Mouse (Mus musculus): ENCODE data around the gene Acvr1b. TPM values are rescaled to one million over a fixed set of nuclear protein-coding genes. Genes with fewer than 3 reads are reported as not detected.

Gene Acvr1b
- total RNA-seq, 2 experiments from 2014 or later, result 18.5 to 19.9 TPM

DNA sequence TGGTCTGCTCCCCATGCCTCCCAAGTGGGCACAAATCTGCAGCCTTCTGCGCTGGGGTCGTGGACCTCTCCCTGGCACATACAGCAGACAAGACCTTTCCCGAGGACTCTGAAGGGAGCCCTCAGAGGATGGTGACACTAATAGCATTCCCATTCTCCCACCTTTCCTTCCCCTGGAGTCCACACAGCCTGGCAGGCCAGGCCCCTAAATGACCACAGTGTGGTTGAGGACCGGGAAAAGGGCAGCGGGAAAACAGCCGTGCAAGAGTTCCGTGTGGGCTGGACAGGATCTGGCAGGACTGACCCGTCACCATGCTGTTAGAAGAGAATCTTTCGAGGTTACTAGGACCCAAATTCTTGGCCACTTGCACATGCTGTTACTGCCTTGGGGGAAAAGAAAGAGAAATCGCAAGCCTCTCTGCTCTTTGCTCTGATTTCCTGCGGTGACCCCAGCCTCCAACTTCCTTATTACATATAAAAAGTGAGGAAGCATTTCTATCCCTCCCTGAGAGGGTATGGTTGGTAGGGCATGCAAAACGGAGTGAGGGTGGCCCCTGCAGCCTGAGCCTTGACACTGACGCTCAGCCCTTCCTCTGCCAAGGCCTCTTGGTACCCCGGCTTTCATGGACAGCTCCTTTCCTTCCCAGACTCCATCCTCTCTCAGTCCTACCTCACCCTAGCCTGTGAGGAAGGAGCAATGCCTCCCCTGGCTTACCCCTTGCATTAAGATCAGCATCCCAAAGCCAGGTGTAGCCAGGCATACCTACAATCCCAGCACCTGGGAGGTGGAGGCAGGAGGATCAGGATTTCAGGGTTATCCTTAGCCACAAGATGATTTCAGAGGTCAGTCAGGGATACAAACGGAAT, 27.5 kb upstream of the Acvr1b start:
- no peak for DNase-seq (ENCODE audit: low spot score in 2 of 2)

DNA sequence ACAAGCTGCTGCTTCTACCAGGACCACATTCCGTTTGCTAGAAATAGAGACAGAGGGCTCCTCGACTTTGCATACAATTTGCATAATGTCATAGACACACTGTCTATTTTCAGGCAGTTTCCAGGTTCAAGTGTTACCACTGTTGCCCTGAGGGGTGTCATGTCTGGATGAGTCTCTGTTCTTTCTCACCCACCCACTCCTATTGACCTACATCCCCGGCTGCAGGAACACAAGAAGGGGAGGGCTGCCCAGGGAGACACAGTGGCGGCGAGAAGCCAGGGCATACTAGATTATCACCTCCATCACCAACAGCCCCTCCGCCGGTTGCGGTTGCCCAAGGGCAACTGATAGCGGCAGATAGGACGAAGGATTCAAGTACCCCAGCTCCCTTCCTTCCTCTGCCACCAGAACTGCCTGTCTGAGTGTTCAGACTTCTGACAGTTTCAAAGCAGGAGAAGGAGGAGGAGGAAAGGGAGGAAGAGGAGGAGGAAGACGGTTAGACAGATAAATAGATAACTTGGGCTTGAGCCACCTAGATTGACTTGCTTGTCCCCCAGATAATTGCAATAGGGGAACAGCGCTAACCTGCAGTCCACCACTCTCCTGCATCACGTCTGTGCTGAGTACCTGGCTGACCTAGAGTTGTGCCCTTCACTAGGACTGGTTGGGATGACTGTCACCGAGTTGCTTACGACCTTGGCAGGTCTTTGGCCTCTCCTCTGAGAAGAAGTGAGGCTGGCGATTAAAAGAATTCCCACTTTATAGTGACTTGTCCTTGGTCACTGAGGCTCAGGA, 26.6 kb upstream of the Acvr1b start:
- no peak for DNase-seq (ENCODE audit: low spot score in 2 of 2)

DNA sequence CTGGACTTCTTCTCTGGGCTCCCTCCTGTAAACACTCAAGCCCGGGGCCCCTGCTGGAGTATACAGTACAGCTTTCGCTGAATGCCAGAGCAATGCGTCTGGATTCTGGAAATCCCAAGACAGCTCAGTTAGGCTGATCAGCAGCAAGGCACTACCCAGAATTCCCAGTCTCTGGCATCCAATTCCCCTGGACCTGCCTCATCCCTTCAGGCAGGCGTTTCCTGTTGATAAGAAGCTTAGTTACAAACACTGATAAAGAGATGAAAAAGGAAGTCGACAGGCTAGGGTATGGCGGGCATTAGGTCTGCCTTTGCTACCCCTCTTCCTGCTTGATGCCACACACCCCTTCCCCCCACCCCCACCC, 26.0 kb upstream of the Acvr1b start:
- no peak for DNase-seq (ENCODE audit: low spot score in 2 of 2)

DNA sequence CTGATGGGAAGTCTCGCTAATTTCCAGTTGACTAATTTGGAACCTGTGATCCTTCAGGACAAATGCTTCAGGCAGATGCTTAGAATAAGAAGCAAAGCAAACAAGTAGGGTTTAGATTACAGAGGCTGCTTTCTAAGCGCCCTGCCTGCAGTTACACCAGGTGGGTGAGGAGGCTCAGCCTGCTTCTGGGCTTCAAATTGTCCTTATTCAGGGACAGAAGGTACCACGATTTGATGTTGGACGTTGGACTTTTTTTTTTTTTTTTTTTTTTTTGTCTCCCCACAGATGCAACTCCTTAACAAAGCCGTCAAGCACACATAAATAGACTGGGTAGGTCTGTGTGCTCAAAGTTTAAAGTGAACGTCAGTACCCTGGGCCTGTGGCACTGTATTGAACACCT, 25.3 kb upstream of the Acvr1b start:
- no peak for DNase-seq (ENCODE audit: low spot score in 2 of 2)

DNA sequence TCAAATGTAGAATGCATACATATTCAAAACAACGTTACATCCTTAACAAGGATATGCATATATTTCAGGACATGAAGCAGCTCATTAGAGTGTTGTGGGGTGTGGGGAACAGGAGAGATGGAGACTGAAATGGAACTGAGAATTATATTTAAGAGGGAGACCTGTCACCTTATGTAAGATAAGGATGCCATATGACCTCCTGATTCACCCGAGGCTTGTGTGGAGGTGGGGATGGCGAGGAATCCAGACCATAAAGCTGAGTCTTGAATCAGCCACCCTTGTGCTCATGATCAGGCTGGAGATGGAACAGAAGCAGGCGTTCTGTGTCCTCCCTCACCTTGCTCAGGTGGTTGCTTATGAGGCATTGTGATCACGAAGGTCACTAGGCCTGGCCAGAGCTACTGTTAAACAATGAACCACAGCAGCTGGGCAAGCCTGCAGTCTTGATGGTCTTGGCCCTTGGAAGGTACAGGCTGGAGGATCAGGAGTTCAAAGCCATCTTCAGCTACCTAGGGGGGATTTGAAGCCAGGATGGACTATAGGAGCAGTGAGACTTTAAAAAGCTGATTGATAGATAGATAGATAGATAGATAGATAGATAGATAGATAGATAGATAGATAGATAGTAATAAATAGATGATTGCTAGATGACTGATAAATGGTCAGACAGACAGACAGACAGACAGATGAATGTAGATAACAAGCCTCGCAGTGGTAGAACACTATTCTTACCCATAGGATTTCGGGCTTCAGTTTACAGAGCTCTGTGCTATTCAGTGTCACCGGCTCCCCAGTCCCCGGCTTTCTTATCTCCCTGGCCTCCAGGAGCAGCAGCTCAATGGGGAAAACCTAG, 22.2 kb upstream of the Acvr1b start:
- no peak for DNase-seq (ENCODE audit: low spot score in 2 of 2)

DNA sequence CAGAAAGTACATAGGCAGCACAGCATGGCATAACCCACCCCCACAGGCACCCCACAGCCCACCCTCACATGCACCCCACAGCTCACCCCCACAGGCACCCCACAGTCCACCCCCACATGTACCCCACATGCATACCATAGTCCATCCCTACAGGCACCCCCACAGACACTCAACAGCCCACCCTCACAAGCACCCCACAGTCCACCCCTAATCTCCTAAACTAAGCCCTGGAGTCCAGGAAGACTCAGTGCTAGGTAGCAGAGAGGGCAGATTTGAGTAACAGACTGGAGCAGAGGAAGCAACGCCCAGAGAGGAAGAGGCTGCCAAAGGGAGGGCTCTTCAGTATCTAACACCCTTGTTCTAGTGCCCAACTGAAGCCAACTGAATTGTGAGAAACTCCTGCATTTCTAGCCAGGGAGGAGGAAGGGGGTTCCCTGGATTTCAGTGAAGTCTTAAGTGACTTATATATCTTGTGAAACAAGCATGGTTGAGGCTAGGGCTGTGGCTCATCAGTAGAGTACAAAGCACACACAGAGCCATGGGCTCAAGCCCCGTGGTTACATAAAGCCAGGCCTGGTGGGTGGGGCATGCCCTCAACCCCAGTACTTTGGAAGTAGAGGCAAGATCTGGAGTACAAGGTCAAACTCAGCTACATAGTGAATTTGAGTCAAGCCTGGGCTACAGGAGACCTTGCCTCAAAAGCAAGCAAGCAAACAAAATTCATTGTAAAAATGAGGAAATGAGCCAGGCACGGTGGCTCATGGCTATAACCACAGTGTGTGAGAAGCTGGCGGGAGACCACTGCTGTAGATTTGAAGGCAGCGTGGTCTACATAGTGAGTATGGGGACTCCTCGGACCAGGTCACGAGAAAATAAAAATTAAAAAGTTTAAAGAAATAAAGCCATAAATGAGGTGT, 18.9 kb upstream of the Acvr1b start:
- no peak for DNase-seq (ENCODE audit: low spot score in 2 of 2)

DNA sequence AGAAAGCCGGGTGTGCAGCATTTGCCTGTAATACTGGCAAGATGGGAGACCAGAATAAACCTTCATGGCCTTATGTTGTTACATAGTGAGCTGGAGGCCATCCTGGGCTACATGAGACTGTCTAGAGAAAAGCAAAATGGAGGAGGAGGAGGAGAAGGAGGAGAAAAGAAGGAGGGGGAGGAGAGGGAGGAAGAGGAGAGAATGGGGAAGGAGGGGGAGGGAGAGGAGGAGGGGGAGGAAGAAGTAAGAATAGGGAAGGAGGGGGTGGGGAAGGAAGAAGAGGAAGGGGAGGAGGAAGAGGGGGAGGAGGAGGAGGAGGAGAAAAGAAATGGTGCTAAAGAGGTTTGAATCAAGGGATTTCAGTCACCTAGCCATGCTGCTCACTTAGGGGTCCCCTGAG, 13.7 kb upstream of the Acvr1b start:
- no peak for DNase-seq (ENCODE audit: low spot score in 2 of 2)

DNA sequence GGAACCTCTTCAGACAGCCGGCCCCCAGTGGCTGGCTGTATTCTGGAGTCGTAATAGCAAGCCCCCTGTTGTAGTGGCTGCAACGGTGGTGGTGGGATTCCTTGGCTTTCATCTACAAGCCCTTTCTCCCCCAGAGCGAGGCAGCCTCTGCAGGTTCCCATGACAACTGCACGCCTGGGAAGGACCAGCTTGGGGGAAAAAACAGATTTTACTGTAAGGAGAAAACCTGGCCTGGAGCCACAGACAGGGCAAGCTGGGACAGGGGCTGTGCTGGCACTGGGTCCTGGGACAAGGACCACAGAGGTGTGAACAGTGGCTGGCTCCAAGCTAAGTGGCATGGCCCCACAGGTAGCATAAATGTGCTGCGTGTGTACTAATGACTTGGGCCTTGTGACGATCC, 13.3 kb upstream of the Acvr1b start:
- DNase-seq (ENCODE audit: low spot score in 2 of 2), result no peak

DNA sequence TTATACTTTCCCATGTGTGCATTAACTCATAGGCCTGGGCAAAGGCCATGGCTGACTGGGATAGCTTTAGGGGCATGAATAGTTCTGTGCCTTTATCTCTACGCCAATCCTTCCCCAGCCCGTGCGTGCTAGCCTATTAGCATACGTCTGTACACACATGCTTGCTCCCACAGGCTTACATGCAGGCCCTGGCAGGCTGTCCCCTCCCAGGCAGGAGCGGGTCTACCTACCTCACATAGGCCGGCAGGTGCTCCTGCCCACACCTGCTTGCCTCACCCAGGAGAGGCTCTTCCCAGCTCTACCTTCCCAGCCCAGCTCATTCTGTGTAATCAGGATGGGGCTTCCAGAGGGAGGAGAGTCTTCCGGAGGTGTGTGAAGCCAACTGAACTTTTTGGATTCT, 12.3 kb upstream of the Acvr1b start:
- no peak for DNase-seq (ENCODE audit: low spot score in 2 of 2)

DNA sequence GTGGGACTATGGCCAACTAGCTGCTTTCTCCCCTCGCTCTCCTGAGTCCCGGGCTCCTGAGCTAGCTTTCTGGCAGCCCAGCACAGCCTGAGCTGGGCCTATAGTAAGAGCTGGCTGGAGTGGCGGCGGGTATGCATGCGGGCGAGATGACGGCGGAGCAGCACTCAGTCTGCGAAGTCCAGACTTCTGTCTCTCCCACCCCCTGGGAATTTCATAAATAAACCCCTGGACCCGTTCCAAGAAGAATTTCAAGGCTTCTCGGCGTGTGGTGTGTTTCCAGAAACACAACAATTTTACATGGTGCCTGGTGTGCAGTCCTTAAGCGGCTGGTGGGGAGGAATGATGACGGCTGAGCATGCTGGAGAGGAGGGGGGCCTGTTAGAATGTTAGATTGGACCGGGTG, 10.8 kb upstream of the Acvr1b start:
- DNase-seq (ENCODE audit: low spot score in 2 of 2), result no peak

DNA sequence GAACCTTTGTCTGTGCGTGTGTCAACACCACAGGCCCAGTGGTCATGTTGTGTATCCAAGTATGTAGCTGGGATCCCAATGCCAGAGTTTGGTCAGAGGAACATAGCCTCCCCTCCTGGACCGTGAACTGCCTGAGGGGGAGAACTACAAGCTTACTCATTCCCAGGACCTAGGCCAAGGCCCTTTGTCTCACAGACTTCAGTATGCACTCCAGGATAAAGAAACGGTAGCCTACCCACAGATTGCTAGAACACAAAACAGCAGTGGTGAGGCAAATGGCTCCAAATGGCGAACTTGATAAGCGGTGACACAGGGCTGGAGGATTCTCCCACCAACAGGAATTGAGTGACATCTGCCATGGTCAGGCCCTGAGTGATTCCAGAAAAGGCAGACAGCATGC, 10.0 kb upstream of the Acvr1b start:
- DNase-seq (ENCODE audit: low spot score in 2 of 2), result no peak

DNA sequence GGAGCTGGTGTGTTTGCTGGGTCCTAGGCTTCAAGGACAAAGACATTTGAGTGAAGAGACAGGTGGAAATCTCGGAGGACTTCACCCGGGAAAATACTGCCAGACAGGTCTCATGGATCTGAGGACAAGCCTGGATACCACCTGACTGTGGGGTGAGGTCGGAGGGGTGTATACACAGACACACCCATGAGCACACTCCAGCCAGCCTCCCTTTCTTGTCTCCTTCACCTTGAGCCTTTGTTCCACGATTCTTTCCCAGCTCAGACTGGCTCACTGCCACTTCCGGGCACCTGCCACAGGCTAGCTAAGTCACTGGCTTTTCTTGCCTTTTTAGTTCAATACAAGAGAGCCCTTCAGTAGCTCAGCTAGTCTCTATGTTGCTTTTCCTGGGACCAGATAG, 9.6 kb upstream of the Acvr1b start:
- no peak for DNase-seq (ENCODE audit: low spot score in 2 of 2)

DNA sequence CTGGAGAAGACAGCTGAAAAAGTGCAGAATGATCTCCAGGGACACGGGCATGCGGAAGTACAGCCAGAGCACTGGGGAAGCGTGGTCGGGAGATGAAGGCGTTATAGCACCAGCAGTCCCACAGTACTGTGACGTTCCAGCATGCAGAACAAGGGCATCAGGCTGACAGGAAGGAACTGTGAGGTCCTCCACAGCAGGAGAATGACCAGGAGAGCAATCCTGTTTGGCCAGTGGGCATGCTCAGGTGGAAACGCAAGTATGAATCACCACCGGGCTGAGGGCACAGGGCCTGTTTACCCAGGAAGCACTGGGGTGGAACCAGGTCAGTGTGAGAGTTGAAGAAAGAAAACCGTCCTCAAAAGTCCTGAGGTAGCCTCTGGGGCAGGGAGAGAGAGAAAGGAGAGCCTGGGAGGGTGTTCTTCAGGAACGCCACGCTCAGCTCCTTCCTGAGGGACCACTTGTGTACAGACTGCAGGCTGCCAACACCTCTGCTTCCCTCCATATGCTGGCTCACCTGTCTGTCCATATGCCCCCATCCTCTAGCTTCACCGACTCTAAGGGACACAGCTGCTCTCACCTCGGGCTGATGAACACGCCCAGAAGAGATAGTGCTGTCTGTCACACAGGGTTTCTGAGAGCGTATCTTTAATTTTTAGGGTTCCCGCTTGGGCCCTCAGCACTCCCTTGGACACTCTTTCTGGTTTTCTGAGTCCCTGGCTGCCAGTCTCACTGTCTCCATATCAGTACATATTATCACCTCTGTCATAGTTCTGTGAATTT, 8.0 kb upstream of the Acvr1b start:
- DNase-seq (ENCODE audit: low spot score in 2 of 2), result no peak

DNA sequence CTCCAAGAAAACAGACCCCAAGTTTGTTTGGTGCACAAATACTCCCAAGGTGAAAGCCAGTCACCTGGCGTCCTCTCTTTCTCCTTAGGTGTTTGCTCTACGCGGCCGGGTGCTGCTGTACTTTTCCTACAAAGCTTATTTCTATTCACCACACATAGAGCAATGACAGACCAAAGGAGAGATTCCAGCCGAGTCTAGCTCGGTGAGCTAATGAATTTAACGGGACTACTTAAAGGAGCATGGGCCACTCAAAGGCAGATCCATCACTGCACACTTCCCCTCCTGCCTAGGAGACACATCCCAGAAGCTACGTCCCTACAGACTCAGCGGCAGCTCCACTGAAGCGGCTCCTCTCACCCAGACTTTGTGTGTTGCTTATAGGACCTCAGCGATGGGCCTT, 6.3 kb upstream of the Acvr1b start:
- DNase-seq (ENCODE audit: low spot score in 2 of 2), result no peak

DNA sequence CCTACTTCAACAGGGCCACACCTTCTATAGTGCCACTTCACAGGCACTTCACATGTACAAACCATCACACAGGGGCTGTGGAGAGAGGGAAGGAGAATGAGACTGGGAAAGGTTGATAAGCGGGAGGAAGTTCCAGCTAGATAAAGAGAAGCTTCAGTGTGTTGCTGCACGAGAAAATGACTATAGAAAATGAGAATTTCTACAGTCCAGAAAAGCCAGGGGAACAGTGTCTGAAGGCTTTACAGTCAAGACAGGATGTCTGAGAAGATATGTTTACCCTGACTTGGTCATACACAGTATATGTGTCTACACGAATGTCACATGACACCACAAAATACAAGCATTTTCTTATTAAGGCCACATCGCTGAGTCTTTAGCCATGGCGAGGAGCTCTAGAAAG, 4.0 kb upstream of the Acvr1b start:
- DNase-seq (ENCODE audit: low spot score in 2 of 2), result no peak

DNA sequence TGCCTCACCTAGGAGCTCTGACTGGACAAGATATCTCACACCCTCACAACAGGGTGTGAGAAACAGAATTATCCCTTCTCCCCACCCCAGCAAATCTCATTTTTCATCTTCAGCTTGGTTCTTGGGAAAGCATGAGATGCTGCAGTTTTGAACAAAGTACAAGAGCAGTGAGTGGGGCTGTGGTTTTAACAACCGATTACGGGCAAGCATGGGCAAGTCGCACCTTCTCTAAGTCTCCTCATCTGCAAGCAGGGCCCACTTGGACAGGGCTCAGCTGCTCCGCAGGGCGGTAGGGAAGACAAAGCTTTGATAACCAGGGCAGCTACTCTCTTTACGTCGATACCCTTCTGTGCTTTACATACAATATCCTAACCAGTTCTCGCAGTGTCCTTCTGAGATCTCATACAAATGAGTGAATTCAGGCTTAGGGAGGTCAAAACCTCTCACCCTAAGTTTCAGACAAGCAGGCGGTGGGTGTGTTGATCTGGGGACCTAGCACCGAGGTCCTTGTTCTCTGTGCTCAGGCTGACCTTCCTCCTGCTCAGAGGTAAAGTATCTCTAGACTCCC, 3.4 kb upstream of the Acvr1b start:
- no peak for DNase-seq (ENCODE audit: low spot score in 2 of 2)

DNA sequence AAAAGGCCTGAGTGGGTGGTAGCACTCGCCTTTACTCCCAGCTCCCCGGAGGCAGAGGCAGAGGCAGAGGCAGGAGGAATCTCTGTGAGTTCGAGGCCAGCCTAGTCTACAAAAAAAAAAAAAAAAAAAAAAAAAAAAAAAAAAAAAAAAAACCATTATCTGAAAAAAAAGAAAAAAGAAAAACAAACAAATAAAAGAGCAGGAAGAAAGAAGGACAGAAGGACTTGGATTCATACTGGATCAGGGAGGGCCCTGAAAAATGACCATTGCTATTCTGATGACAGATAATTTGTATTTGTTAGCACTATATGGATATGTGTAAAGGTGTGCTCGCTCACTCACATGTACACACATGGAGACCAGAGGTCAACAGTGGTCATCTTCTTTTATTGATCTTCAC, 2.6 kb upstream of the Acvr1b start:
- DNase-seq (ENCODE audit: low spot score in 2 of 2), result no peak

DNA sequence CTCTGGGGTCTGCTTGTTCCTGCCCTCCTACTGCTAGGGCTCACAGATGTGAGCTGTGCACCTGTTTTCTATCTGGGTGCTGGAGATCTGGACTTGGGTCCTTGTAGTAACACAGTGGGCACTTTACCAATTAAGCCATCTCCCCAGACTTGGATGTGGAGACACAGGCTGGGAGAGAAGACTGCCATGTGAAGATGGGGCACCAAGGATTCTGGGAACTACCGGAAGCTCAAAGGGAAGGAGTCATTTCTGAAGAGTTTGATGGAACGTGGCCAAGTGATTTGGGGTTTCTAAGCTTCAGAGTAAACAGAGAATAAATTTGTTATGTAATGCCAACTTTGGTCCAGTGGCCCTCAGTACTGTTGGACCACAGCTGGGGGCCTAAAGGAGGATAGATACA, 1.9 kb upstream of the Acvr1b start:
- no peak for DNase-seq (ENCODE audit: low spot score in 2 of 2)

DNA sequence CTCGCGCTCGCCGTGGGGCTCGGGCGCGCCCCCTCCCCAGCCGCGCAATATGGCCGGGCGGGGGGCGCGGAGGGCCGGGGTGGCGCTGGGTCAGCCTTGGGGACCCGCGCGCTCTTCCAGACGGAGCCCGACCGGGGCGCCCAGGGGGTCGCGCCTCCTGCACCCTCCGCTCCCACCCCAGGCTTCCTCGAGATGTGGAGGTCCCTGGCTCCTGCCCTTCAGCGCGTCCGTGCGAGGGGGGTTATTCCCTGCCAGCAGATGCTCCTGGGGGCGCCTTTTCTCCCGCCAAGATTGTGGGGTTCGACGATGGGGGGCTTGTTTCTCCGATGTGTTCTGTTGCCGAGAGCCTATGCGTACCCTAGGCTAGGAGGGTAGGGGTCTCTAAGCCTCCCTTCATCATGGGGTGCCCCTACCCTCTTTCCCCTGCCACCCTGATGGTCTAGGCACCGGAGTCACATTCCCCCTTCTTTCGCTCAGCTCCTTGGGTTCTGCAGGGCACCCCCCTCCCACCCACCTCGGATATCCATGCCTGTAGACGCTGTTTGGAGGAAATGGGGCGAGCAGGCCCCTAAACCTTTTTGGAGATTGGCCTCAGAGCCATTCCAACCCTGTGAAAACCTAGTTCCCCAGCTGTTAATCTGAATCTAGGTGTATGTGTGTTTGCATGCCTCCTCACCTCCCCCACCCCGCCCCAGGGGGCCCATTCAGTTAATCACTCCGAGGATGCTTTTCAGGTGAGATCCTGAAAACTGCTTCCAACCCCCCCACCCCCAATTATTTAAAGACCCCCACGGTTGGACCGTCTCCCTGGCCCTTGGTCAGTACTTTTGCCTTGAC, 645 bp downstream of the Acvr1b start:
- no peak for DNase-seq (ENCODE audit: low spot score in 2 of 2)
